Mouse (Mus musculus): ENCODE results near the gene Plin3. TPM values are rescaled to one million over a fixed set of nuclear protein-coding genes. Genes with fewer than 3 reads are reported as not detected.
A peak's percentile ranks its signal among the peaks of the same experiment; 100 is the strongest.
"Not testable (repeated sequence)": the region's sequence is repeated elsewhere in the genome, so short reads cannot be mapped to it uniquely, and the experiment has no call there.

Plin3 gene
- polyA plus RNA-seq, 1 experiment from 2014 or later = 48.4 TPM

DNA sequence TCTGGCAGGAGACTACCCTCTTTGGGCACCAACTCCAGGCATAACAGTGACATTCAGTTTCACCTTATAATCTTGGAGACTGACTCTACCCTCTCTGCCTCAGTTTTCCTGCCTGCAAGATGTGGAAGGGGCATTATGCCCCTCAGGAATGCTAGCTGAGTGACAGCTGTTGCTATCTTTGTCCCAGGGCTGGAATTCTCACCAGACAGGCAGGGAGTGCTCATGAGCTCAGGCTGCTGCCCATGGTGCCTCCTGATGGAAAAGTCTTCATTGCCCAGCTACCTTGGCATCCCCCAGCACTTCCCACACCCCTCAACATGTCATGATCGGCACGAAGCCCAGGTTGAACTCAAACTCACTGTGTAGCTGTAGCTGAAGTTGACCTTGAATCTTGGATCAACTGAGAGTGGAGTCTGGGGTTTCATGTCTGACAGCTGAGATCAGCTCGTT, 30.0 kb downstream of the Plin3 start:
- Histone ChIP-seq H3K4me1 (replicated peaks; ENCODE audit: control insufficient read depth, insufficient read depth, low read length) (peaks cover 26% of the 10 kb centered on the region), H3K27ac (ENCODE audit: low read depth, low read length) (no peak overlapping the region), H3K9me3 (ENCODE audit: control insufficient read depth, low read length) (no peaks in the 10 kb centered on the region), H3K4me2 (no peak overlapping the region), H3K27me3 (replicated peaks; ENCODE audit: control insufficient read depth, insufficient read depth, low read length) (no peaks in the 10 kb centered on the region), H3K4me3 (ENCODE audit: low read depth, low read length) (no peak overlapping the region), H3K36me3 (ENCODE audit: control insufficient read depth, insufficient read depth, low read length) (peaks cover 27% of the 10 kb centered on the region), H3K9ac (ENCODE audit: low read depth, low read length) (no peak overlapping the region)
- 72% methylated on average over 3 of the region's 3 CpGs for WGBS
- no peak for DNase-seq (ENCODE audit: low spot score)
- no peak for ATAC-seq (replicated peaks; ENCODE audit: low FRiP score)

DNA sequence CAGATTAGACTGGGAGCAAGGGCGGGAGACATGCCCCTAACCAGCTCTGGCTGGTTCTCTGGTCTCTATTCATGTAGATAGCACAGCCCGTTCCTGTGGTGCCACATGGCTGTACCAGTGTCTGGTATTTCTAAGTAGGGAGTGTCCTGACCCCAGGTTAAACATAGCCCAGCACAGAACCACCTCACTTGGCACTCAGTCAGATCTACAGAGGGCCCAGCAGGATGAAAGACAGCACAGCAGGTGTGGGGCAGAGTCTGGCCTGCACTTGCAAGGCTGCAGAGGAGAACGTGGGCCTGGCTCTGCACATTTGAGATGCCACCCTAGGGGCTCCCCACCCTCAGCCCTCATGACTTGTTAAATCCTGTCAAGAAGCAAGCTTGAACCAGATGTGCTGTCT, 31.5 kb downstream of the Plin3 start:
- no peak overlapping the region for H3K27ac ChIP-seq (ENCODE audit: low read depth, low read length)
- ATAC-seq (replicated peaks; ENCODE audit: low FRiP score) (no peak), DNase-seq (ENCODE audit: low spot score) (no peak)
- WGBS = 82% methylated on average over 3 of the region's 3 CpGs
- H3K4me1 ChIP-seq (replicated peaks; ENCODE audit: control insufficient read depth, insufficient read depth, low read length) = peaks cover 29% of the 10 kb centered on the region
- 0 out of 2 replicates have a peak overlapping the region, but pooled peaks have one; percentile 1 for H3K9ac ChIP-seq (ENCODE audit: low read depth, low read length)
- peaks cover 27% of the 10 kb centered on the region for H3K36me3 ChIP-seq (ENCODE audit: control insufficient read depth, insufficient read depth, low read length)
- H3K4me2 ChIP-seq = no peak overlapping the region; the same call in 1 of the 2 replicates
- no peaks in the 10 kb centered on the region for H3K27me3 ChIP-seq (replicated peaks; ENCODE audit: control insufficient read depth, insufficient read depth, low read length)
- H3K9me3 ChIP-seq (ENCODE audit: control insufficient read depth, low read length) = no peaks in the 10 kb centered on the region
- H3K4me3 ChIP-seq (ENCODE audit: low read depth, low read length) = 0 out of 2 replicates have a peak overlapping the region, but pooled peaks have one; percentile 20

DNA sequence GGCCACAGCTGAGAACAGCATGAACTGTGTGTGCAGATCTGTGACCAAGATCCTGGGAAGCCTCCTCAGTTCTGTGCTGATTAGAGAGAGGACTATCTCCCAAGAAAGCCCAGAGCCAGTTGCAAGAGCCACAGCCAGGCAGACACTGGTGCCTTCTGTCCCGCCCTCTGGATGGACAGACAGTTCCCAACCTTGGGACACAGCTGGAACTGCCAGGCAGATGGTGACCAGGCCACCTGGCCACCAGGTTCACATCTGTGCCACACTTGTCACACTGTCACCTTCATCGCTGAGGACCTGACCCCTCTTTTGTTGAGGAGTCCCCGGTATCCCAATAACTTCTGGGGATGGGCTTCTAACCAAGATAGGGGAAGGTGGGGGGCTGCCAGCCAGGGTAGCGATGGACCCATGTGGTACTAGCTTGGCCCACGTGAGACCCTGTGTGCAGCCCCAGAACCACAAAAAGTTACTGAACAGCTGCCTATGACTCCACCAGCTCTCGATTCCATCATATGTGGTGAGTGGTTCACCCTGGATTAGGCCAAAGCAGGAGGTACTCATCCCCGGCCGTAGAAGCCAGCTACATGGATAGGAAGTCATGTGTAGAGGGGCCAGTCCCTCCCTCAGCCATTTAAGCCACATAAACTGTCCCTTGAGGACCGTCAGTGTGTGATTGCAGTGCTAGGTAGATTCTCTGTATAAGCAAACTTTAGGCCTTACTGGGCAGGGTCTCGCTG, 33.2 kb downstream of the Plin3 start:
- H3K27ac ChIP-seq (ENCODE audit: low read depth, low read length) = no peak overlapping the region
- H3K9me3 ChIP-seq (ENCODE audit: control insufficient read depth, low read length) = no peaks in the 10 kb centered on the region
- peak overlapping the region; percentile 98 for H3K4me2 ChIP-seq
- no peak for ATAC-seq (replicated peaks; ENCODE audit: low FRiP score)
- H3K36me3 ChIP-seq (ENCODE audit: control insufficient read depth, insufficient read depth, low read length) = peaks cover 27% of the 10 kb centered on the region
- DNase-seq (ENCODE audit: low spot score) = no peak
- peaks cover 33% of the 10 kb centered on the region for H3K4me1 ChIP-seq (replicated peaks; ENCODE audit: control insufficient read depth, insufficient read depth, low read length)
- H3K27me3 ChIP-seq (replicated peaks; ENCODE audit: control insufficient read depth, insufficient read depth, low read length) = no peaks in the 10 kb centered on the region
- 91% methylated on average over 10 of the region's 10 CpGs for WGBS
- H3K4me3 ChIP-seq (ENCODE audit: low read depth, low read length) = peak overlapping the region; percentile 10; the same call in 1 of the 2 replicates
- peak overlapping the region; percentile 14; the same call in 1 of the 2 replicates for H3K9ac ChIP-seq (ENCODE audit: low read depth, low read length)

DNA sequence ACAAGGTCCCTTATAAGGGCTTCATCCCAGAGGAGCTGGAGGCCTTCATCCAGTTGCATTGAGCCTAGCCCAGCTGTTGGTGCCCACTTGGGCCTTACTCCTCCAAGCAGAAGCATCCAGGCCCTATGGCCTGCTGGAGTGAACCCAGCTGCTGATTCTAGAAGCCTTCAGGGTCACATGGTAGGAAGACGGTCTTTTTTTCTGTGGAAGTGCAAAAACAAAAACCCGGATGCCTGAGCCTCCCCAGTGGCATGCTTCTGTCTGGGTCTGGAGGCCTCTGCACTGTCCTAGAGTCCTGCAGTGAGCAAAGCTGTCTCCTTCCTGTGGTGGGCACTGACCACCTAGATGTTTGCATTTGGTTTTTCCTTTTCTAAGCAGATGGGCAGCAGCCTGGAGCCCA, 33.9 kb downstream of the Plin3 start:
- not testable (repeated sequence) for H3K27ac ChIP-seq (ENCODE audit: low read depth, low read length); DNase-seq (ENCODE audit: low spot score); H3K27me3 ChIP-seq (replicated peaks; ENCODE audit: control insufficient read depth, insufficient read depth, low read length); H3K9me3 ChIP-seq (ENCODE audit: control insufficient read depth, low read length); ATAC-seq (replicated peaks; ENCODE audit: low FRiP score)
- H3K36me3 ChIP-seq (ENCODE audit: control insufficient read depth, insufficient read depth, low read length) = peaks cover 27% of the 10 kb centered on the region
- H3K4me3 ChIP-seq (ENCODE audit: low read depth, low read length) = peak overlapping the region; percentile 79
- 0 out of 2 replicates have a peak overlapping the region, but pooled peaks have one; percentile 20 for H3K9ac ChIP-seq (ENCODE audit: low read depth, low read length)
- peak overlapping the region; percentile 98 for H3K4me2 ChIP-seq
- H3K4me1 ChIP-seq (replicated peaks; ENCODE audit: control insufficient read depth, insufficient read depth, low read length) = peaks cover 33% of the 10 kb centered on the region
- WGBS = 58% methylated on average over 2 of the region's 2 CpGs

DNA sequence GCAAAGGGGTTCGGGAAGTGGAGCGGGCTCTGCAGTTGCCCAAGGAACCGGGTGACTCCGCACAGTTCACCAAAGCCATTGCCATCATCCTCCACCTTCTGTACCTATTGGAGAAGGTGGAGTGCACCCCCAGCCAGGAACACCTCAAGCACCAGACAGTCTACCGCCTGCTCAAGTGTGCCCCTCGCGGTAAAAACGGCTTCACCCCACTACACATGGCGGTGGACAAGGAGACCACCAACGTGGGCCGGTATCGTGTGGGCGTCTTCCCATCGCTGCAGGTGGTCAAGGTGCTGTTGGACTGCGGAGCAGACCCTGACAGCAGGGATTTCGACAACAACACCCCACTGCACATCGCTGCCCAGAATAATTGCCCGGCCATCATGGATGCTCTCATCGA, 34.4 kb downstream of the Plin3 start:
- Histone ChIP-seq H3K4me2 (peak overlapping the region; percentile 98), H3K4me1 (replicated peaks; ENCODE audit: control insufficient read depth, insufficient read depth, low read length) (peaks cover 33% of the 10 kb centered on the region), H3K36me3 (ENCODE audit: control insufficient read depth, insufficient read depth, low read length) (peaks cover 27% of the 10 kb centered on the region), H3K4me3 (ENCODE audit: low read depth, low read length) (peak overlapping the region; percentile 79)
- not testable (repeated sequence) for H3K27ac ChIP-seq (ENCODE audit: low read depth, low read length); DNase-seq (ENCODE audit: low spot score); H3K27me3 ChIP-seq (replicated peaks; ENCODE audit: control insufficient read depth, insufficient read depth, low read length); ATAC-seq (replicated peaks; ENCODE audit: low FRiP score); H3K9ac ChIP-seq (ENCODE audit: low read depth, low read length); H3K9me3 ChIP-seq (ENCODE audit: control insufficient read depth, low read length)
- 85% methylated on average over 19 of the region's 19 CpGs for WGBS

DNA sequence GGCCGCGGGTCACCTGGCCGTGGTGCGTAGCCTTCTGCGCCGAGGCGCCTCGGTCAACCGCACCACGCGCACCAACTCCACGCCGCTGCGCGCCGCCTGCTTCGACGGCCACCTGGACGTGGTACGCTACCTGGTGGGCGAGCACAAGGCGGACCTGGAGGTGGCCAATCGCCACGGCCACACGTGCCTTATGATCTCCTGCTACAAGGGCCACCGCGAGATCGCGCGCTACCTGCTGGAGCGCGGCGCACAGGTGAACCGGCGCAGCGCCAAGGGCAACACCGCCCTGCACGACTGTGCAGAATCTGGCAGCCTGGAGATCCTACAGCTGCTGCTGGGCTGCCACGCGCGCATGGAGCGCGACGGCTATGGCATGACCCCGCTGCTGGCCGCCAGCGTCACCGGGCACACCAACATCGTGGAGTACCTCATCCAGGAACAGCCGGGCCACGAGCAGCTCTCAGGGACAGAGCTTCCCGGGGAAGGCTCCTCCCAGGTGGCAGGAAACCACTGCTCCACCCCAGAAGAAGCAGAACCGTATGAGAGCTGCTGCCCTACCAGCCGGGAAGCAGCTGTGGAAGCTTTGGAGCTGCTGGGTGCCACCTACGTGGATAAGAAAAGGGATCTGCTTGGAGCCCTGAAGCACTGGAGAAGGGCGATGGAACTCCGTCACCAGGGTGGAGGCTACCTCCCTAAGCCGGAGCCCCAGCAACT, 35.3 kb downstream of the Plin3 start:
- Histone ChIP-seq H3K4me3 (ENCODE audit: low read depth, low read length) (peak overlapping the region; percentile 79), H3K27ac (ENCODE audit: low read depth, low read length) (no peak overlapping the region), H3K9ac (ENCODE audit: low read depth, low read length) (peak overlapping the region; percentile 78), H3K36me3 (ENCODE audit: control insufficient read depth, insufficient read depth, low read length) (peaks cover 27% of the 10 kb centered on the region), H3K4me1 (replicated peaks; ENCODE audit: control insufficient read depth, insufficient read depth, low read length) (peaks cover 33% of the 10 kb centered on the region), H3K27me3 (replicated peaks; ENCODE audit: control insufficient read depth, insufficient read depth, low read length) (no peaks in the 10 kb centered on the region), H3K9me3 (ENCODE audit: control insufficient read depth, low read length) (no peaks in the 10 kb centered on the region), H3K4me2 (peak overlapping the region; percentile 98)
- 8% methylated on average over 54 of the region's 58 CpGs for WGBS
- ATAC-seq (replicated peaks; ENCODE audit: low FRiP score) (0 out of 2 replicates have a peak, but pooled peaks have one; percentile 2), DNase-seq (ENCODE audit: low spot score) (peak; percentile 36)

DNA sequence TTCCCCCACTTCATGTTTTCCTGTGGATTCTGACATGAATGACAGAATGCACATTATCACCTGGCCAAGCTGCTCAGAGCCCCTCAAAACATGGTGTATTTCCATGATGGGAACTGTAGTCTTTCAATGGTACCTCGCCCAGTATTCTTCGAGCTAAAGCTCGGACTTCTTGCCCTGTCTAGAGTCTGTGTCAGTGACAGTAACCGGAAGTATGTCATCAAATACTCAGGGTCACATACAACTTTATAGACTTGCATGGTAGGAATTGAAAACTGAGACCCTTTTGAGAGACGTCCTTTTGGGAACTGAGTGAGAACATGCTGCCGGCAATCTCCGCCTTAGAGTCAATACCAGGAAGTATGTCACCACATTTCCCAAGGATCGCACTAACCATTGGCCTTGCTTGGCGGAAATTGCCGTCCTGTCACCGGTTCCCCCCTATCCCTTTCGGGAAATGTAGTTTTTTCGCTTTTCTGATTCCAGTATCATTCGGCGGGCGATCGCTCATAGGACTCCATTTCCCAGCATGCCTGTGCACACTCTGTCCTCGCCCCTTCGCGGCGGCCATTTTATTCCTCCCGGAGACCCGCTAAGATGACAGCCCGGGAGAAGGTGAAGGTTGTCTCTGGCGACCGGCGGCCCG, 36.3 kb downstream of the Plin3 start, which contains the start of gene Fem1a:
Gene Fem1a, plus strand, starts transcription at position 572 of the 643 bp plus-strand sequence.
- peak within 1 kb of the TSS; percentile 98 for H3K4me2 ChIP-seq
- H3K27me3 ChIP-seq (replicated peaks; ENCODE audit: control insufficient read depth, insufficient read depth, low read length) = no peaks in the 10 kb centered on the region
- peak within 1 kb of the TSS; percentile 78 for H3K9ac ChIP-seq (ENCODE audit: low read depth, low read length)
- peak within 1 kb of the TSS; percentile 93 for H3K27ac ChIP-seq (ENCODE audit: low read depth, low read length)
- DNase-seq (ENCODE audit: low spot score) (peak; percentile 87), ATAC-seq (replicated peaks; ENCODE audit: low FRiP score) (peak; percentile 89)
- H3K36me3 ChIP-seq (ENCODE audit: control insufficient read depth, insufficient read depth, low read length) = peaks cover 26% of the 10 kb centered on the region
- WGBS = under 1% methylated on average over 28 of the region's 28 CpGs
- peak within 1 kb of the TSS; percentile 79 for H3K4me3 ChIP-seq (ENCODE audit: low read depth, low read length)
- no peaks in the 10 kb centered on the region for H3K9me3 ChIP-seq (ENCODE audit: control insufficient read depth, low read length)
- peaks cover 33% of the 10 kb centered on the region for H3K4me1 ChIP-seq (replicated peaks; ENCODE audit: control insufficient read depth, insufficient read depth, low read length)

DNA sequence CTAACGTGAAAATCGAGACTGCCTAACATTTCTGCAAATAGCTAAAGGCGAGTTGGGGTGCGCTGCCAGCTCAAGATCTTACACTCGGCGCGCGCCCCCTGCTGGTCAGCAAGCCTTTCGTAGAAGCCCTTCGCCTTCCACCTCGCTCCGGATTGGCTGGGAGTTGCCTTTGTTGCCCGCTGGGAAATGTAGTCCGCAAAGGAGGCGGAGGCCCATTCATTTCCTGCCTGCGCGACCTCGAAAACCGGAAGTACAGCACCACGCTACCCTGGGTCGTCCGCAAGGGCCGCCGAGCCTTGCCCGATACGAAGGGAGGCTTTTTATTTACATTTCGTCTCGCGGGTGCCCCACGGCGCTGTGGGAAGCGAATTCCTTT, 36.8 kb downstream of the Plin3 start:
- Histone ChIP-seq H3K36me3 (ENCODE audit: control insufficient read depth, insufficient read depth, low read length) (peaks cover 22% of the 10 kb centered on the region), H3K27ac (ENCODE audit: low read depth, low read length) (peak overlapping the region; percentile 93), H3K4me1 (replicated peaks; ENCODE audit: control insufficient read depth, insufficient read depth, low read length) (peaks cover 36% of the 10 kb centered on the region), H3K9me3 (ENCODE audit: control insufficient read depth, low read length) (no peaks in the 10 kb centered on the region), H3K9ac (ENCODE audit: low read depth, low read length) (peak overlapping the region; percentile 64), H3K4me3 (ENCODE audit: low read depth, low read length) (peak overlapping the region; percentile 79), H3K27me3 (replicated peaks; ENCODE audit: control insufficient read depth, insufficient read depth, low read length) (no peaks in the 10 kb centered on the region), H3K4me2 (peak overlapping the region; percentile 91)
- ATAC-seq (replicated peaks; ENCODE audit: low FRiP score) (peak; percentile 89), DNase-seq (ENCODE audit: low spot score) (peak; percentile 95)
- WGBS = under 1% methylated on average over 32 of the region's 32 CpGs
